Mouse (Mus musculus) neural tube, embryonic 13.5 days (tissue): Measurements from ENCODE around the gene Mprip. TPM values are rescaled to one million over a fixed set of nuclear protein-coding genes. Genes with fewer than 3 reads are reported as not detected.

ENCODE experiments used
- ATAC-seq: fragments of 200-750 bp; cut with Nextera tagmentation; 2 replicates; pipeline ENCODE4 v1.8.0; 2017; ENCODE audit warnings: low read depth, mild to moderate bottlenecking, moderate TSS enrichment, moderate library complexity
- H3K27ac ChIP-seq: fragments of 300-500 bp; sonication (generic); replicated peaks from 2 replicates; pipeline ENCODE4 v1.5.1; 2015; ENCODE audit warnings: moderate library complexity, mild to moderate bottlenecking, inconsistent platforms
- H3K27me3 ChIP-seq: fragments of 300-500 bp; sonication (generic); 2 replicates; pipeline ENCODE4 v1.6.1; 2015; ENCODE audit warnings: mild to moderate bottlenecking, inconsistent platforms
- H3K36me3 ChIP-seq: fragments of 300-500 bp; sonication (generic); 2 replicates; pipeline ENCODE4 v1.6.1; 2015; ENCODE audit warnings: mild to moderate bottlenecking, inconsistent platforms
- H3K4me1 ChIP-seq: fragments of 300-500 bp; sonication (generic); replicated peaks from 2 replicates; pipeline ENCODE4 v1.6.1; 2015; ENCODE audit warnings: inconsistent platforms
- H3K4me2 ChIP-seq: fragments of 300-500 bp; sonication (generic); 2 replicates; pipeline ENCODE4 v1.6.1; 2015; ENCODE audit warnings: inconsistent platforms, mild to moderate bottlenecking, moderate library complexity
- H3K4me3 ChIP-seq: fragments of 300-500 bp; sonication (generic); 2 replicates; pipeline ENCODE4 v1.5.1; 2015; ENCODE audit warnings: mild to moderate bottlenecking, inconsistent platforms
- H3K9ac ChIP-seq: fragments of 300-500 bp; sonication (generic); 2 replicates; pipeline ENCODE4 v1.6.1; 2015; ENCODE audit warnings: moderate library complexity, mild to moderate bottlenecking, inconsistent platforms
- H3K9me3 ChIP-seq: fragments of 300-500 bp; sonication (generic); 2 replicates; pipeline ENCODE4 v1.6.1; 2016; ENCODE audit warnings: inconsistent platforms
- WGBS: fragments of 180-500 bp; shearing (Covaris S2); methylation state at CpG from one replicate; pipeline ENCODE4 v1.1.7; 2015; 5-methylcytosine and 5-hydroxymethylcytosine counted together
- polyA plus RNA-seq: library from polyadenylated mRNA; unstranded; fragments of >200 nt; fragmentation: Nextera tagmentation; extraction: Ambion mirVana; gene quantifications from 2 replicates; pipeline ENCODE4 v1.2.1, GENCODE M21; 2015

Mprip gene
- polyA plus RNA-seq, 1 experiment from 2014 or later = 73.5 TPM

DNA sequence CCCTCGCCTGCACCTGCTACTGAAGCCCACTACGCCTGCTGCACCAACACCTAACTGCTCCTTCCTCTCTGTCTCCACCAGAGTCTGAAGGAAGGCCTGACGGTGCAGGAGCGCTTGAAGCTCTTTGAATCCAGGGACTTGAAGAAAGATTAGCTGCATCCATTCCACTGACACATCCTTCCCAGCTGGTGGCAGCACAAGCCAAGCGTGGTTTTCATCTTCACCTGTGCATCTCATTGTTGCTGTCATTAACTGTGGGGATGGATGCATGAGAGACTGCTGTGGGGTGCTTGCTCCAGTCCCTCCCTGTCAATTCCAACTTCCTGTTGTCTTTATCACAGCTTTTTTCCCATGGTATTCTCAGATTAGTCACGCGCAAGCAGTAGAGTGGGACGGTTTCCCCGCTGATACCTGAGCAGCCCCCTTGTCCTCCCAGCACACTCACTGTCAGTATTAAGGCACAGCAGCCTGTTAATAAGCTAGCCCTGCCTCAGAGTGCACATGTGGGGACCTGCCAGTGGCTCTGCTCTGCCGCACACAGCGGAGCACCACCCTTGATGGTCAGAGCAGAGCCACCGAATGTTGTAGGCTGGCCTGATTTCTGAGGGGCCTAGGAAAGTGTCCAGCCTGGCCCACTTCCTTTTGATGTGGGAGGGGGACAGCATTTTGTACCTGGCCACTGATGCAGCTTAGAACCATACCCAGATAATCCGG, 114.5 kb downstream of the Mprip start:
- Histone ChIP-seq H3K9ac (no peak overlapping the region), H3K36me3 (peaks cover 83% of the 10 kb centered on the region), H3K9me3 (no peaks in the 10 kb centered on the region), H3K27ac (no peak overlapping the region), H3K27me3 (no peaks in the 10 kb centered on the region), H3K4me3 (no peak overlapping the region), H3K4me2 (no peak overlapping the region), H3K4me1 (no peaks in the 10 kb centered on the region)
- WGBS = 91% methylated on average over 13 of the region's 13 CpGs
- ATAC-seq = no peak

DNA sequence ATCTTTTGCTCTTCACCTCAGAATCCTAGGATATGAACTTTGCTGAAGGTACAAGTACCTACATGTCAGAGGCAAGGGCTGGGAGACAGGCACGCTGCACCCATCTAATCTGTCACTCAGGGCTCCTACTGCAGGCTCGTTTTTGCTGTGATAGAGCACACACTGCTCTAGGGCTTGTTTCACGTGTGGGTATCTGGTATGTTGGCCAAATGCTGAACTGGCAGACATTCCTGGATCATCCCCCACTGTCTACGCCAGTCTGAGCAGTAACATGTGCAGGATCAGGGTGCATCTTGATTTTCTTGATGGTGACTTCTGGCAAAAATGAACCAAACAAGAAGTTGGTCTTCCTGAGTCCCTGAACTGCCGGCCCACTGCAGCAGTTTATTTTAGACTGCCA, 116.2 kb downstream of the Mprip start:
- Histone ChIP-seq H3K27ac (no peak overlapping the region), H3K4me3 (no peak overlapping the region), H3K36me3 (peaks cover 67% of the 10 kb centered on the region), H3K27me3 (no peaks in the 10 kb centered on the region), H3K9ac (no peak overlapping the region), H3K4me2 (no peak overlapping the region), H3K9me3 (no peaks in the 10 kb centered on the region), H3K4me1 (no peaks in the 10 kb centered on the region)
- WGBS = 90% methylated on average over 5 of the region's 5 CpGs
- ATAC-seq = no peak

DNA sequence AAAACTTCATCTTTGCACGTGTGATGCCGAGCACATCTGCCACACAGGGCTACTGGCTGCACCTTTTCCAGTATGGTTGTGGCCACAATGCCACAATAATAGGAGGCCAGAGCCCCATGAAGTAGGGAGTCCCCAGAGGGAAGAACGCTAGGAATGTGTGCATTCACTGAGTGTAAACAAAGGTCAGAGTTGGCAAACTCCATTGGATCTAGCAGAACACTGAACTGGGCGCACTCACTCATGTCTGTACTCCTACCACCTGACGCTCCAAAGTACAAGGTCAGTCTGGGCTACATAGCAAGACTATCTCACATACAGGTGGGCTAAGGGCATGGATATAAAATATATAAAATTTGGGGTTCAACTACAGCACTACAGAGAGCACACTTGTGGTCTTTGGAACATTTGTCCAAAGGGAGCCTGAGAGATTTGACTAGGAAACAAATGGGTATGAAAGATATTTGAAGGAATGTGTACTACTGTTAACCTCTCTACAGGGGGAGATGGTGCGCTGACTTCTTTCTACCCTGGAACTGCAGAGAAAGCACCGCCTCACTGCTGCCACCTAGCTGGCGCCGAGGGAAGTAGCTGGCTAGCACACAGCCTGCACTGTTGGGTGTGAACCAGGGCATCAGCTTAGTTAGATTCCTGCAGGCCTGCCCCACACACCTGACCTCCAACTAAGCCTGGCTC, 117.2 kb downstream of the Mprip start:
- WGBS = 55% methylated on average over 9 of the region's 9 CpGs
- H3K36me3 ChIP-seq = peaks cover 58% of the 10 kb centered on the region
- H3K27ac ChIP-seq = no peak overlapping the region
- no peak overlapping the region for H3K4me2 ChIP-seq
- ATAC-seq = no peak
- no peak overlapping the region for H3K9ac ChIP-seq
- no peak overlapping the region for H3K4me3 ChIP-seq
- H3K4me1 ChIP-seq = no peaks in the 10 kb centered on the region
- no peaks in the 10 kb centered on the region for H3K9me3 ChIP-seq
- H3K27me3 ChIP-seq = no peaks in the 10 kb centered on the region

DNA sequence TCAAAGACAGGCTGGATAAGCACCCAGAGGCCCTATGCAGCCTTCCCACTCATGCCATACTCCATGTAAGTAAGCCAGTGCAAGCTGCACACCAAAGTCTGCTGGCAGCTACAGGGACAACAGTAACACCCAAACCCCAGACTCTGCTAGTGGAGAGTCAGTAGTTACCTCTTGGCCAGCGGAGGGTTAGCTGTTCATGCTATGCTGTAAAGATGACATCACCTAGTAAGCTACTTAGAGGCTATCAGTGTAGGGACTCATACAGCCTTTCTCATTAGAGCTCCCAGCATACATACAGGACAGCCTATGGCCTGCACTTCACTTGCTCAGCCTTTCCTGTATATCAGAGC, 117.7 kb downstream of the Mprip start:
- H3K9ac ChIP-seq = no peak overlapping the region
- no peak for ATAC-seq
- H3K36me3 ChIP-seq = peaks cover 52% of the 10 kb centered on the region

DNA sequence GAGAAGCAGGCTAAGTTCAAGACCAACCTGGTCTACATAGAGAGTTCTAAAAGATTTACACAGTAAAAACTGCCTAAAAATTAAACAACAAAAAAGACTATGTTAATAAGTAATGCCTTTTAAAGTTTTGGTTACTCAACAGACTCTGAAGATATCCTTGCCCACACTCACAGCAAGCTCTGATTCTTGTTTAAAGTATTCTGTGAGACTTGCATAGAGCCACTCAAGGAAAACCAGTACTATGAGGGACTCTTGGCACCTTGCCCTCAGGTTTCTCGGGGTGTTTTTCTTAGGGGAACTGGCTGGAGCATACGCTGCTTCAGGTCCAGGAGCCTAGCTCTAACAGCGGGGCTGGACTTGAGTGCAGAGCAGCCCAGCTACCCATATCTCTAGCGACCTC, 118.3 kb downstream of the Mprip start:
- no peaks in the 10 kb centered on the region for H3K9me3 ChIP-seq
- no peak overlapping the region for H3K4me3 ChIP-seq
- no peak overlapping the region for H3K9ac ChIP-seq
- H3K36me3 ChIP-seq = peaks cover 47% of the 10 kb centered on the region
- H3K27ac ChIP-seq = no peak overlapping the region
- H3K4me1 ChIP-seq = no peaks in the 10 kb centered on the region
- no peak for ATAC-seq
- no peaks in the 10 kb centered on the region for H3K27me3 ChIP-seq
- 87% methylated on average over 4 of the region's 4 CpGs for WGBS
- H3K4me2 ChIP-seq = no peak overlapping the region

More for the DNA sequence above, 117.7 kb downstream of the Mprip start:
- Histone ChIP-seq H3K9me3 (no peaks in the 10 kb centered on the region), H3K27me3 (no peaks in the 10 kb centered on the region), H3K4me2 (no peak overlapping the region), H3K4me1 (no peaks in the 10 kb centered on the region), H3K4me3 (no peak overlapping the region), H3K27ac (no peak overlapping the region)
- 87% methylated on average over 1 of the region's 1 CpGs for WGBS

DNA sequence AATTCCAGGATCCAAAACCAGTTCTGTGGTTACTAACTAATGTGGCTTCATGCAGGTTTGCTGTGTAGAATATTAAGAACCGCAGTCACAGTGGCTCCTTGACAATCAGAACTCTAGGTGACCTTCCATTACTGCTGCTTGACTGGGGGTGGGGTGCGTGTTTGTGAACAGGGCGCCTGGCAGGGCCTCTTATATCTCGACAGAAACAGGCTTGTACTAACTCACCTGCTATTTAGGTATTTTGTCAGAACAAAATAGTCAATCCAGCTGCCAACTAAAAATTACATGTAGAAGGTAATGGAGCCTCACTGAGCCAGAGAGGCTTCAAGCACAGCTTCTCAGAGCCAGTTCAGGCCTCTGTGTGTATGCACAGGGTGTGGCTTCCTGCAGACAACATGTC, 119.1 kb downstream of the Mprip start:
- no peaks in the 10 kb centered on the region for H3K4me1 ChIP-seq
- H3K27ac ChIP-seq = no peak overlapping the region
- ATAC-seq = no peak
- no peak overlapping the region for H3K9ac ChIP-seq
- peaks cover 38% of the 10 kb centered on the region for H3K36me3 ChIP-seq
- H3K27me3 ChIP-seq = no peaks in the 10 kb centered on the region
- no peaks in the 10 kb centered on the region for H3K9me3 ChIP-seq
- H3K4me2 ChIP-seq = no peak overlapping the region
- 92% methylated on average over 4 of the region's 4 CpGs for WGBS
- no peak overlapping the region for H3K4me3 ChIP-seq

DNA sequence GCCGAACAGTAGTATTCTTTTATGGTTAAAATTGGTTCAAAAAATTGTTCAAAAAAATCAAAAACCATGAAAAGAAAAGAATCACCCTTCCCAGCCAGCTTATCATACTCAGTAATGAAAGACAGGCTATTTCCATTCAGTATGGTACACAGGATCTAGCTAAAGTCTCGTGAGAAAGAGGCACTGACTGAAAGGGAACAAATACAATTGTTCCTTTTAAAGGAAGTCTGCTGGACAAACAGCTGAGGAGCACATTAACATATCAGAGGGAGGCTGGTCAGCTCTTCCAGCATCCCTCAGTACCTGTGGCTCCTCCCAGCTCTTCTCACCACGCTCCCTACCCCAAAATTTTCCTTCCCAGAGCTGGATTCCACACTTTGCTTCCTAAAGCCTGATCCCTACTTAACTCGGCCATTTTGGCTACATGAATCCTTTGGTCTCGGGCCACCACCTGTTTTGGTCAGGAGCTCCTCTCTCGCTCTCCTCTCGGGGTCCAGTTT, 121.0 kb downstream of the Mprip start:
- Histone ChIP-seq H3K4me2 (no peak overlapping the region), H3K36me3 (peaks cover 19% of the 10 kb centered on the region), H3K27me3 (peaks cover 8% of the 10 kb centered on the region; the same call in 1 of the 2 replicates), H3K27ac (no peak overlapping the region), H3K4me1 (peaks cover 5% of the 10 kb centered on the region), H3K4me3 (no peak overlapping the region), H3K9me3 (no peaks in the 10 kb centered on the region), H3K9ac (no peak overlapping the region)
- 75% methylated on average over 7 of the region's 7 CpGs for WGBS
- ATAC-seq = no peak

DNA sequence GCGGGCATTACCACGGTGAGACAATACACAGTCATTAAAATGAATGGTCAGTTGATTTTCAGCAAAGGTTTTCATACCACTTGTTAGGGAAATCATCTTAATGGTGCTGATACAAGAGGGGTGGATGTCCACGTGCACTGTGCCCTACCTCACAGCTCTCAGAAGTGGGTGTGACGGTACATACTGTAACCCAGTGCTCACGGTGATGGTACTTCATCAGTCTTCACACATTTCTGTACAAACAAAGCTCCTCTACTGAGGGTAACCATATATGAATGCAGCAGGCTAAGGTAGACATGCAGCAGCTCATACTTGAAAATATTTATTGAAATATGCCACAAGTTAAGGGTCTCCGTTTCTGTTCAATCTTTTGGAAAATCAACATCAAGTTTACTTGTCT, 122.5 kb downstream of the Mprip start:
- Histone ChIP-seq H3K4me2 (no peak overlapping the region), H3K4me3 (no peak overlapping the region), H3K36me3 (peaks cover 6% of the 10 kb centered on the region), H3K4me1 (peaks cover 12% of the 10 kb centered on the region), H3K27me3 (peaks cover 14% of the 10 kb centered on the region; the same call in 1 of the 2 replicates), H3K9ac (no peak overlapping the region), H3K27ac (no peak overlapping the region), H3K9me3 (no peaks in the 10 kb centered on the region)
- no peak for ATAC-seq
- 89% methylated on average over 6 of the region's 6 CpGs for WGBS

DNA sequence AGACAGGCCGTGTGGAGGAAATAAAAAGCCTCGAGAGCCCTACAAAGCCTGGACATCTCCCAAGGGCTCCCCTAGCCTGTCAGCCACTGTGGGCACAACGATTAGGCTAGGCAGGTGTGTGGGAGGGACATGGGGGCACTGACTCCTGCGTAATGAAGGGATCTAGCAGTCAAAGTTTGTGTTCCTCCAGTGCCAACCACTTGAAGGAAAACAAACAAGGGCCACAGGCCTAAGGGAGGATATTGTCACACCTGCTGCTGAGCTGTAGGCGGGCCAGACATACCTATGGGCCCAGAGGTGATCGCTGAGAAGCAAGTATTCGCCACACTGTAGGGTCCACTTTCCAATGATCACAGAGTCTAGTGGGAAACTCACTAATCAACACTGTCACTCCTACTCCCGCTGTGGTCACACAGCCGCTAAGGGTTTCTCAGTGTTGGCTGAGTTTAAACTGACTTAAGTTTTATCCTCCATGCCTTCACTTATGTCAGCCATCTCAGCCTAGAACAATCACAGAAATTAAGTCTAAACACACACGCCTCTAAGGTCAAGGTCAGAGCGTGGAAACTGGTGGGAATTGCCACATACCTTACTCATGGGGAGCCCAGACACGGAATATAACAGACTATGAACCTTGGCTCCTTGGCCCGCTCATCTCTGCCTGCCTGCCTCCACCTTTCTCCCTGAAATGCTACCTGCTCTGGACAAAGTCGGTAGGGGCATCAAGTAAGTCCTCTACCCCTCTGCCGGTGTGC, 125.5 kb downstream of the Mprip start:
- Histone ChIP-seq H3K4me3 (peak overlapping the region; percentile 43), H3K9me3 (no peaks in the 10 kb centered on the region), H3K36me3 (peaks cover 7% of the 10 kb centered on the region), H3K4me1 (peaks cover 12% of the 10 kb centered on the region), H3K9ac (peak overlapping the region; percentile 66), H3K4me2 (peak overlapping the region; percentile 91), H3K27ac (no peak overlapping the region), H3K27me3 (peaks cover 14% of the 10 kb centered on the region; the same call in 1 of the 2 replicates)
- ATAC-seq = peak; percentile 57
- WGBS = 48% methylated on average over 15 of the region's 15 CpGs

DNA sequence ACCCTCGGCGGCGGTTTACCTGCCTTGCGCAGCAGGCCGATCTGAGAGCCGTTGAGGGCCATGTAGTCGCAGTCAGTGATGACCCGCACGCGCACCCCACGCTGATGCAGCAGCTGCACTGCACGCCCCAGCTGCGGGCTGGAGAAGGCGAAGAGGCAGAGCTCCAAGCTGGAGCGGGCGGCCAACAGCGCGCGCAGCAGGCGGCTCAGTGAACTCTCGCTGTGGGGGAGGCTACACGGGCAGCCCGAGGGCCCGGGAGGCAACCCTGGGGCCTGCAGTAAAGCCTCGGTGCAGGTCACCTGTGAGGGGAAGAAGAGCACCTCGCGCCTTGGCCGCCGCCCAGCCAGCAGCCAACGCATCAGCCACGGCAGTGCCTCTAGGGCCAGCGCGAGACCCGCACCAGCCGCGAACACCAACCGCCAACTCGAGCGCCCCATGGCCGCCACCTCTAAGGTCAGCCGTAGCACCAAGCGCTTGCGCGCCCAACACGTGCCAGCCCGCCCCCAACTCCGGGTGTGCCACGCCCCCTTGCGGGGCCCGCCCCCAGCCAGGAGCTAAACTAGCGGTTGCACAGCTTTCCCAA, 126.2 kb downstream of the Mprip start, which contains the start of gene Pld6:
Gene Pld6 (minus strand): TSS at position 447 of the 583 bp plus-strand sequence.
- H3K9ac ChIP-seq = peak within 1 kb of the TSS; percentile 66
- no peaks in the 10 kb centered on the region for H3K9me3 ChIP-seq
- H3K27me3 ChIP-seq = peaks cover 14% of the 10 kb centered on the region; the same call in 1 of the 2 replicates
- peaks cover 12% of the 10 kb centered on the region for H3K4me1 ChIP-seq
- H3K27ac ChIP-seq = no peak within 1 kb of the TSS
- peak within 1 kb of the TSS; percentile 43 for H3K4me3 ChIP-seq
- peaks cover 14% of the 10 kb centered on the region for H3K36me3 ChIP-seq
- under 1% methylated on average over 50 of the region's 51 CpGs for WGBS
- ATAC-seq = peak; percentile 87
- peak within 1 kb of the TSS; percentile 91 for H3K4me2 ChIP-seq

DNA sequence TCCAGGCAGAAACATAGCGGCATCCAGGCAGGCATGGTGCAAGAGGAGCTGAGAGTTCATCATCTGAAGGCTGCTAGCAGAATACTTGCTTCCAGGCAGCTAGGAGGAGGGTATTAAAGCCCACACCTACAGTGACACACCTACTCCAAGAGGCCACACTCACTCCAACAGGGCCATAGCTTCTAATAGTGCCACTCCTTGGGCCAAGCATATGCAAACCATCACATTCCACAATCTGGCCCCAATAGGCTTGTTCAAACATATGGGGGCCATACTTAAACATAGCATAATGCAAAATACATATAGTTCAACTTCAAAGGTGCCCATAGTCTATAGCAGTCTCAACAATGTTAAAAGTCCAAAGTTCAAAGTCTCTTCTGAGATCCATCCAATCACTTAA, 128.2 kb downstream of the Mprip start:
- 97% methylated on average over 1 of the region's 1 CpGs for WGBS
- no peak overlapping the region for H3K4me2 ChIP-seq

DNA sequence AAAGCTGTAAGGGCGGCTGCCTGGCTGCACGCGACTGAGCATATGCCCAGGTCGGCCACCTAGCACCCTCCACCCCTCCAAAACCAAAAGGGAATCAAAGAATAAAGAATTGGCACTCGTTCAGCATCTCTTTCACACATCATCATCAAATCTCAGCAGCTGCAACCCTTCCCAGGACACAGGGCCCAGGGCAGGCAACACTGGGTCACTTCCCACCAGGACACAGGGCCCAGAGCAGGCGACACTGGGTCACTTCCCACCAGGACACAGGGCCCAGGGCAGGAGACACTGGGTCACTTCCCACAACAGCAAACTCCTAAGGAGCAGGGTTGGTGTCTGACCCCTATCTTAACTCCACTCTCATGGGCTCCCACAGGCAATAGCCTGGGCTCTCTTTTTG, 132.3 kb downstream of the Mprip start:
- WGBS = 96% methylated on average over 6 of the region's 6 CpGs
- Histone ChIP-seq H3K9ac (no peak overlapping the region), H3K9me3 (no peaks in the 10 kb centered on the region), H3K4me2 (no peak overlapping the region), H3K27ac (no peak overlapping the region), H3K27me3 (no peaks in the 10 kb centered on the region), H3K4me3 (no peak overlapping the region), H3K36me3 (peaks cover 72% of the 10 kb centered on the region), H3K4me1 (no peaks in the 10 kb centered on the region)
- no peak for ATAC-seq

More for the DNA sequence above, 128.2 kb downstream of the Mprip start:
- no peaks in the 10 kb centered on the region for H3K9me3 ChIP-seq
- H3K4me3 ChIP-seq = no peak overlapping the region
- no peak for ATAC-seq
- H3K9ac ChIP-seq = no peak overlapping the region
- H3K36me3 ChIP-seq = peaks cover 33% of the 10 kb centered on the region
- H3K27ac ChIP-seq = no peak overlapping the region
- peaks cover 12% of the 10 kb centered on the region for H3K4me1 ChIP-seq
- H3K27me3 ChIP-seq = peaks cover 14% of the 10 kb centered on the region; the same call in 1 of the 2 replicates
